Mouse (Mus musculus): ENCODE data around the gene Sun2.

GRCm38 (mm10) chr15:79757118-79757517, 14.8 kb upstream of the Sun2 start:
- TF ChIP-seq POLR2A (IDR thresholded peaks at IDR 0.05; ENCODE audit: low read depth, low read length) (no peak), USF2 (conservative IDR thresholded peaks at IDR 0.05; ENCODE audit: low read depth, low read length) (no peak), MXI1 (IDR thresholded peaks at IDR 0.05; ENCODE audit: low read depth, low read length) (no peak)

Measured in CH12.LX (cell line).